Mouse (Mus musculus): ENCODE results near the gene Cdh26.

Gene Cdh26

GRCm38 (mm10) chr2:178430231-178430630 lies at the start of gene Cdh26:
Gene Cdh26 (plus strand): TSS chr2:178430531.
- no peak for DNase-seq (ENCODE audit: low spot score)

GRCm38 (mm10) chr2:178407053-178407815 lies 23.1 kb upstream of the Cdh26 start, which contains the start of gene Sycp2:
Gene Sycp2 (minus strand): TSS chr2:178407685.
- no peak for DNase-seq (ENCODE audit: low spot score)

- no peak for DNase-seq (ENCODE audit: low spot score)
Measured at GRCm38 (mm10) chr2:178409024-178409423, 21.3 kb upstream of the Cdh26 start.

GRCm38 (mm10) chr2:178410286-178410685 lies 20.0 kb upstream of the Cdh26 start:
- DNase-seq (ENCODE audit: low spot score): no peak

GRCm38 (mm10) chr2:178412598-178412997 lies 17.7 kb upstream of the Cdh26 start:
- no peak for DNase-seq (ENCODE audit: low spot score)

- no peak for DNase-seq (ENCODE audit: low spot score)
Measured at GRCm38 (mm10) chr2:178413081-178413480, 17.2 kb upstream of the Cdh26 start.

GRCm38 (mm10) chr2:178413481-178414260 lies 16.7 kb upstream of the Cdh26 start:
- peak; percentile 46 for DNase-seq (ENCODE audit: low spot score)

GRCm38 (mm10) chr2:178414261-178415149 lies 15.8 kb upstream of the Cdh26 start, which contains the start of the genes Ppp1r3d and Fam217b:
Gene Ppp1r3d (minus strand): TSS chr2:178414472.
Gene Fam217b (plus strand): TSS chr2:178414524.
- peak; percentile 58 for DNase-seq (ENCODE audit: low spot score)

GRCm38 (mm10) chr2:178415150-178415448 lies 15.2 kb upstream of the Cdh26 start:
- no peak for DNase-seq (ENCODE audit: low spot score)

- peak; percentile 39 for DNase-seq (ENCODE audit: low spot score)
Measured at GRCm38 (mm10) chr2:178416427-178416826, 13.9 kb upstream of the Cdh26 start.

GRCm38 (mm10) chr2:178416970-178417369 lies 13.4 kb upstream of the Cdh26 start:
- peak; percentile 7 for DNase-seq (ENCODE audit: low spot score)

GRCm38 (mm10) chr2:178420576-178420975 lies 9.8 kb upstream of the Cdh26 start:
- DNase-seq (ENCODE audit: low spot score): peak; percentile 3

GRCm38 (mm10) chr2:178421603-178422002 lies 8.7 kb upstream of the Cdh26 start:
- no peak for DNase-seq (ENCODE audit: low spot score)

- DNase-seq (ENCODE audit: low spot score): no peak
Measured at GRCm38 (mm10) chr2:178422186-178422585, 8.1 kb upstream of the Cdh26 start.

- DNase-seq (ENCODE audit: low spot score): no peak
Measured at GRCm38 (mm10) chr2:178423223-178423622, 7.1 kb upstream of the Cdh26 start.

GRCm38 (mm10) chr2:178426229-178426628 lies 4.1 kb upstream of the Cdh26 start:
- DNase-seq (ENCODE audit: low spot score): peak; percentile 29

- DNase-seq (ENCODE audit: low spot score): no peak
Measured at GRCm38 (mm10) chr2:178427181-178427580, 3.1 kb upstream of the Cdh26 start.

- no peak for DNase-seq (ENCODE audit: low spot score)
Measured at GRCm38 (mm10) chr2:178428183-178428582, 2.1 kb upstream of the Cdh26 start.

- no peak for DNase-seq (ENCODE audit: low spot score)
Measured at GRCm38 (mm10) chr2:178428676-178429075, 1.7 kb upstream of the Cdh26 start.

GRCm38 (mm10) chr2:178429426-178429825 lies 905 bp upstream of the Cdh26 start:
- DNase-seq (ENCODE audit: low spot score): no peak

GRCm38 (mm10) chr2:178433495-178433894 lies 3.2 kb downstream of the Cdh26 start:
- DNase-seq (ENCODE audit: low spot score): no peak

- DNase-seq (ENCODE audit: low spot score): no peak
Measured at GRCm38 (mm10) chr2:178433903-178434302, 3.6 kb downstream of the Cdh26 start.

All from layer of hippocampus, adult 11-12 months (tissue).